Mouse (Mus musculus): Measurements from ENCODE around the gene Magea5.
"Not testable (repeated sequence)": the region's sequence is repeated elsewhere in the genome, so short reads cannot be mapped to it uniquely, and the experiment has no call there.

The Magea5 gene

DNA sequence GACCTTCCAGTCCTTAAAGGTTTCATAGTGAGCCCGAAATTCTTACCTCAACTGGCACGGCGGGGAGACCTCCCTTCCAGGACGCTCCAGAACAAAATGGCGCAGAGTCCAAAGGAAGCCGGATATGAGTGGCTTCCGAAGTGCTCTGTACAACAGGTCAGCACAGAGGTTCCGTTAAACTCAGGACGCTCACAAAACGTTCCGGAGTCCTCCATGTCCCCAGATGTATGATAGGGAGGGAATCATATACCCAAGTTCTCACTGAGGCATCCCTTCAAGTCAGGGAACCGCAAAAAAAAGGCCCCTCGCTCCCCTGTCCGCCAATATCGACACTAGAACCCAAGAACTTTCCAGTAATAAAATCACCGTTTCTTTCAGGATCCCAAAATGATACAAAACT is at the start of gene Magea5:
TSS of gene Magea5 (minus strand) at position 101 of the 400 bp plus-strand sequence.
- DNase-seq (ENCODE audit: extremely low read depth, low read depth), result not testable (repeated sequence)

GRCm38 (mm10) chrX:155098024-155098423 is 35.1 kb upstream of the Magea5 start:
- DNase-seq (ENCODE audit: extremely low read depth, low read depth), result no peak

- DNase-seq (ENCODE audit: extremely low read depth, low read depth), result not testable (repeated sequence)
Measured at GRCm38 (mm10) chrX:155093566-155093965, 30.6 kb upstream of the Magea5 start, which contains the start of gene Magea2. Gene Magea2, minus strand, starts transcription at chrX:155093666.

DNA sequence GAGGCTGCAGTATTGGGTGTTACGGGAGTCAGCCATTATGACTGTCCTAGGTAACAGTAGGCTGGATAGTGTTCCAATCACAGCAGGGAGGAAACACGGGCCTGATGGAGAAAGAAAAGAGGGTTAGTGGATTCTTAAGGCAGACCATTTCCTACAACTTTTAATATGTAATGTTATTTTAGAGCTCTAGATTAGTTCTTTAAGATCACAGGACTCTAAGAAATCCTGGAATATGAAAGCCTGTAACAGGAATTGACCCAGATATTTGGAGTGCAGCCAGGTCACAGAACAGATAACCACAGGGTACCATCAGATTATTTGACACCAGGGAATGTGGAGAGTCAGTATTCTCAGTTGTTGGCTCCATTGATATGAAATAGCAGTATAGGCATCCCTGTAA is 26.7 kb upstream of the Magea5 start, which contains the start of gene Magea1:
TSS of gene Magea1 (minus strand) at position 101 of the 400 bp plus-strand sequence.
- DNase-seq (ENCODE audit: extremely low read depth, low read depth), result not testable (repeated sequence)

Data from MEL-GATA-1-ER (cell line).